Mouse (Mus musculus): Measurements from ENCODE around the gene Foxi1.

Gene Foxi1

GRCm38 (mm10) chr11:34165278-34165677 lies 42.6 kb downstream of the Foxi1 start:
- DNase-seq (ENCODE audit: low spot score in 2 of 2): no peak

- no peak for DNase-seq (ENCODE audit: low spot score in 2 of 2)
Observed at GRCm38 (mm10) chr11:34158916-34159315, 49.0 kb downstream of the Foxi1 start.

- DNase-seq (ENCODE audit: low spot score in 2 of 2): no peak
Observed at GRCm38 (mm10) chr11:34155235-34155634, 52.7 kb downstream of the Foxi1 start.
